Mouse (Mus musculus): ENCODE results near the gene Gfi1b. TPM values are rescaled to one million over a fixed set of nuclear protein-coding genes. Genes with fewer than 3 reads are reported as not detected.

The Gfi1b gene
- polyA plus RNA-seq, 1 experiment from 2014 or later, result 0.45 TPM

DNA sequence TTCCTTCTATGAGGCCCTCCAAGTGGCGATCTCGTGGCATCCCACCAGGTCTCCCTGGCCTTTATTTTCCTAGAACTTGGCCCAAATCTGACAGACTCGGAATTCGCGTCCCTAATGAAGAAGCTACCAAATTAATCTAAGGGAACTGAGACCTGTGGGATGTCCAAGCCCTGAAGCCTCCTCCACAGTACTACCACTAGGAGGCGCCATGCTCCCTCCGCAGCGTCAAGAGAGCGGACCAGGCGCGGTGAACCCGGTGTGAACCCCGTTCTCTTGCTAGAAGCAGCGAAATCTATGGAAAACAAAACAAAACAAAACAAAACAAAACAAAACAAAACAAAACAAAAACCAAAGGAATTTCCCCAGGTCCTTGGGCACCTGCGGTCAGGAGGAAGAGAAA, 29.0 kb downstream of the Gfi1b start:
- 9% methylated on average over 15 of the region's 15 CpGs for WGBS
- Histone ChIP-seq H3K4me3 (no peak overlapping the region), H3K4me2 (no peak overlapping the region), H3K36me3 (no peaks in the 10 kb centered on the region), H3K27ac (no peak overlapping the region), H3K9ac (no peak overlapping the region), H3K27me3 (peaks cover 6% of the 10 kb centered on the region; the same call in 1 of the 2 replicates), H3K4me1 (no peaks in the 10 kb centered on the region), H3K9me3 (no peaks in the 10 kb centered on the region)
- no peak for ATAC-seq (ENCODE audit: insufficient number of reproducible peaks, low FRiP score, low TSS enrichment, low read depth)

DNA sequence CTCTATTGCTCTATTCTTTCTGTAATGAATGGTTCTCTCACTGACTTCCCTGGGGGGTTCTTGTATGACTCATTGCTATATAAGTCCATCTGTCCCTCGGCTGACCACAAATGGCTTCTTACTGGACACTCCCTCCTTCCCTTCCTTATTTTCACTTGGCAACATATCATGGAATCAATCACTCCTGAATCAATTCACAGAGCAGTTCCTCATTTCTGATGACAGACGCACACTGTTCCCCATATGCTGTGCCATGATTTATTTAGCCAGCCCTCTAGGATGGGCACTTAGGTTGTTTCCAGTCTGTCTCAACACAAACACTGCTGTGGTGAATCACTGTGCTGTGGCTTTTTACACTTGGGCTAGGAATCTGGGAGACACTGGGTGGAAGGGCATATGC, 30.3 kb downstream of the Gfi1b start:
- Histone ChIP-seq H3K27me3 (peaks cover 6% of the 10 kb centered on the region; the same call in 1 of the 2 replicates), H3K36me3 (no peaks in the 10 kb centered on the region), H3K4me2 (no peak overlapping the region), H3K9ac (no peak overlapping the region), H3K9me3 (no peaks in the 10 kb centered on the region), H3K4me3 (no peak overlapping the region), H3K4me1 (no peaks in the 10 kb centered on the region), H3K27ac (no peak overlapping the region)
- ATAC-seq (ENCODE audit: insufficient number of reproducible peaks, low FRiP score, low TSS enrichment, low read depth), result 0 out of 2 replicates have a peak, but pooled peaks have one; percentile 35
- WGBS, result 65% methylated on average over 2 of the region's 2 CpGs

DNA sequence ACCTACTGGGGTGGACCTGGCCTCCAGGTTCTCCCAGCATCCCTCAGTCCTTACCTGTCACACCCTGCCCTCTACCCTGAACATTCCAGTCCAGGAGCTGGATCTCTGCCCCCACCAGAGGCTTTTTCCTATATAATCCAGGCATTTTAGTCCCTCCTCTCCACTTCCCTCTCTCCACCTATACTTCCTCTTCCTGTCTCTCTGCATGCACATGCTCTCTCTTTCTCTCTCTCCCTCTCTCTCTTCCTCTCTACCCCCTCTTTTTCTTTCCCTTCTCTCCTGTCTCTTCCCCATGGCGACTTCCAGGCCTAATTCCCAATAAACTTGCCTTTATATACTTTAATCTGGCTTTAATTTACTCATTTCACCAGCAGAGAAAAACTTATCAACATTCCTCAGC, 33.2 kb downstream of the Gfi1b start:
- no peak overlapping the region for H3K4me2 ChIP-seq
- WGBS, result 24% methylated on average over 1 of the region's 1 CpGs
- H3K4me1 ChIP-seq, result 0 out of 2 replicates have a peak, but pooled peaks cover 2% of the 10 kb centered on the region
- no peak overlapping the region for H3K27ac ChIP-seq
- no peak for ATAC-seq (ENCODE audit: insufficient number of reproducible peaks, low FRiP score, low TSS enrichment, low read depth)
- H3K9ac ChIP-seq, result no peak overlapping the region
- H3K36me3 ChIP-seq, result no peaks in the 10 kb centered on the region
- H3K4me3 ChIP-seq, result no peak overlapping the region
- peaks cover 6% of the 10 kb centered on the region; the same call in 1 of the 2 replicates for H3K27me3 ChIP-seq
- H3K9me3 ChIP-seq, result no peaks in the 10 kb centered on the region

DNA sequence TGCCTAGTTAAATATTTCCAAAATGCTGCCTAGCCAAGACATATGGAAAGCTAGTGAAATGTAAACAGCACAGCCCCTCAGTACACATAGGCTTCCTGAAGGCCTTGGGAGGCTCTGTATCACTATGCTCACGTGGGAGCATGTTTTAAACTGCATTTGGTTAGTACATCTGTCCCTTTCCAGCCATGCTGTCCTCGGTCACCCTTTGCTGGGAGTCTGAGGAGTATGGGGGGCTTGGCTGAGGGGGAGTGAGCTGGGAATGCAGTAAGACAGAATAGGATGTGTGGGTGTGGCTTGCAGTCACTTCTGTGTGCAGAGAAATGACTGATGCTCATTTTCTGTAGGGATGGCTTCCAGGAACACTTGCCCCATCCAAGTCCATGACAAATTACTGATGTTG, 36.1 kb downstream of the Gfi1b start:
- Histone ChIP-seq H3K4me1 (peaks cover 16% of the 10 kb centered on the region; the same call in 1 of the 2 replicates), H3K9me3 (no peaks in the 10 kb centered on the region), H3K4me2 (no peak overlapping the region), H3K27me3 (no peaks in the 10 kb centered on the region), H3K27ac (no peak overlapping the region), H3K4me3 (no peak overlapping the region), H3K9ac (no peak overlapping the region), H3K36me3 (peaks cover 3% of the 10 kb centered on the region; the same call in 1 of the 2 replicates)
- no peak for ATAC-seq (ENCODE audit: insufficient number of reproducible peaks, low FRiP score, low TSS enrichment, low read depth)
- WGBS, result 43% methylated on average over 2 of the region's 2 CpGs

DNA sequence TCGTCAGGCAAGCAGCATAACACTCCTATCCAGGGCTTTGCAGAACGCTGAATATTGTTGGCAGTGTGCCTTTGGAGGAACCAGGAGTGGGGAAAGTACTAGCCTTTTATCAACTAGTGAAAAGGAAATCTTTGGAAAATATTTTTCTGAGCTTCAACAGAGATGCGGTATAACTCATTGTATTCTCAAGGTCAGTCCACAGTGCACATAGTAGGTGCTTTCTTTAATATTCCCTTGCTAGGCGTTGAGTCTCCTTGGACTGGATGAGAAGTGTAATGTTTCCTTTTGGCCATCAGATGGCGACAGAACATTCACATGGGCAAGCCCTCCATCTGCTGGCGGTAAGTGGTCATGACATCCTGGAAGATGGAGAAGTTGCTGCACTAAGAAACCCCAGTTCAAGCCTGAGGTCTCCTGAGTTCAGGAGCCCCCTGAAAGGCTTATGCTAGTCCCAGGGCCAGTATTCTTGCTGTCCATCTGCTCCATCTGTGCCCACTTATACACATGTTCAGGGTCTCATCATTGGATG, 36.7 kb downstream of the Gfi1b start:
- ATAC-seq (ENCODE audit: insufficient number of reproducible peaks, low FRiP score, low TSS enrichment, low read depth), result no peak
- no peak overlapping the region for H3K4me3 ChIP-seq
- 15% methylated on average over 6 of the region's 6 CpGs for WGBS

DNA sequence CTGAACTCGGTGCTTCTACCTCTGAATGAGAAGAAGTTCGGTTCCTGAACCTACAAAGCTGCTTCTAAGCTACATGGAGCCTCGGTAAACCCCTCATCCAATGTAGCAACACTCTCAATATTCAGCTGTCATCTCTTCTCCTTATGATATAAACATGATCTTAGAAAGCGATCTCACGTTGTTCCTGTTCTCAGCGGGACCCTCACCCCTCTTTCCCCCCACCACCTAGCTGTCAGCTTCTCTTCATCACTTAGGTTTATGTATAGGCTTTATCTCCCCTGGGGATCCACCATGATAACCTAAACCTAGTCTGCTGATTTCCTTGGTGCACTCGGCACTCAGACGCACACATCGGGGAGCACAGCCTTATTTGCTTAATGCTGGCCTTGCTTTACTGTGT, 38.1 kb downstream of the Gfi1b start, which contains the start of gene Gtf3c5:
Gene Gtf3c5, minus strand, starts transcription at position 101 of the 400 bp plus-strand sequence.
- H3K36me3 ChIP-seq, result peaks cover 21% of the 10 kb centered on the region
- H3K9ac ChIP-seq, result peak within 1 kb of the TSS; percentile 44
- peak within 1 kb of the TSS; percentile 57 for H3K4me2 ChIP-seq
- 76% methylated on average over 9 of the region's 9 CpGs for WGBS
- peaks cover 16% of the 10 kb centered on the region; the same call in 1 of the 2 replicates for H3K4me1 ChIP-seq
- ATAC-seq (ENCODE audit: insufficient number of reproducible peaks, low FRiP score, low TSS enrichment, low read depth), result no peak
- H3K9me3 ChIP-seq, result no peaks in the 10 kb centered on the region
- no peaks in the 10 kb centered on the region for H3K27me3 ChIP-seq
- H3K27ac ChIP-seq, result peak within 1 kb of the TSS; percentile 94
- peak within 1 kb of the TSS; percentile 72 for H3K4me3 ChIP-seq

More for the DNA sequence above, 36.7 kb downstream of the Gfi1b start:
- Histone ChIP-seq H3K9ac (no peak overlapping the region), H3K4me2 (no peak overlapping the region), H3K9me3 (no peaks in the 10 kb centered on the region), H3K36me3 (peaks cover 8% of the 10 kb centered on the region; the same call in 1 of the 2 replicates), H3K4me1 (peaks cover 16% of the 10 kb centered on the region; the same call in 1 of the 2 replicates), H3K27me3 (no peaks in the 10 kb centered on the region), H3K27ac (no peak overlapping the region)

DNA sequence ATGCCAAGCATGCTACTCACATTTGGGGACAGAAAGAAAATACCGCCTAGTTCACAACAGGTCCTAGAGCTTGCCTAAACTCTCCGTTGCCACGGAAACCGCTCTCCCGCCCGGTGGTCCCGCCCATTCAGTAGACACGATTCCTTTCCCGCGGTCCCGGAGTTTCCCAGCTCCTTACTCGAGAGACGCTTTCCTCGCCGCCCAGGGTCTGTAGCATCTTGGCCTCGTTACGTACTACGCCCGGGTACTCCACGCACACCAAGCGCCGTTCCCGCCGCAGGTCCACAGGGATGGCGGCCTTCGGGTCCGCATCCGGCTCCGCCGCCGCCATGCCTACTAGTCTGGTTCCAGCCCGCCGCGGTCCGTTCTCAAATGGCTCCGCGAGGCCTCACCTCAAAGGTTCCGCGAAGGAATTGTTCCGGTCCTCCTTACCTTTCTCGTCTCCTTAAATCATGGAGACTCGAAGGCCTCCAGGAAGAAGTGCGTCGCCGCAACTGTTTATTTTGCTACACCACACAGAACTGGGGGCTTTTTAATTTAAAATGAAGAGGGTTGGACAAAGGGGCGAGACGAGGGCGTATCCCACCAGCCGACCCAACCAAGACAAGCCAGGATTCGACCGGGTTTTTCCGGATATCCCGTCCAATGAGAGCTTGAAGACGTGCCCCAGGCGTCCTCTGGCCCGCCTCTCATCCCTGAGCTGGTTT, 39.0 kb downstream of the Gfi1b start:
- peak; percentile 86 for ATAC-seq (ENCODE audit: insufficient number of reproducible peaks, low FRiP score, low TSS enrichment, low read depth)
- under 1% methylated on average over 56 of the region's 56 CpGs for WGBS

DNA sequence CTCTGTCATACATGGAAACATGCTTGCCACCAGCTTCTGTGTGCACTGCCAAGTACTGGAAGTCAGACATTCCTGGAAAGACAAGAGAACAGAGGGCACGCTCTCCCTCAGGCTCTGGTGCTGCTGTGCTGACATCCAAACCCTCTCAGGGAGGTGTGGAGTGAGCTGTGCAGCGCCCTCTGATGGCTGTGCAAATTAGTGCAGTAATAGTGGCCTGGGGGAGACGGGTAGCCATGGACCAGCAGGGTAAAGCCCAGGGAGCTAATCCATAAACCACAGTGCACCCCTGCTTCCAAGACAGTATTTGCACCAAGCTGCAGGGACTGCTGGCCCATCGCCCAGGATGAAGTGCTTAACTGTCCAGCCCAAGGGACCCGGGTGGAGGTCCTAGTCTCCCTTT, 43.8 kb downstream of the Gfi1b start:
- H3K27me3 ChIP-seq, result no peaks in the 10 kb centered on the region
- peaks cover 9% of the 10 kb centered on the region; the same call in 1 of the 2 replicates for H3K4me1 ChIP-seq
- peaks cover 69% of the 10 kb centered on the region for H3K36me3 ChIP-seq
- no peak overlapping the region for H3K4me2 ChIP-seq
- H3K27ac ChIP-seq, result no peak overlapping the region; the same call in 1 of the 2 replicates
- WGBS, result 72% methylated on average over 5 of the region's 5 CpGs
- H3K9ac ChIP-seq, result no peak overlapping the region
- H3K4me3 ChIP-seq, result no peak overlapping the region
- ATAC-seq (ENCODE audit: insufficient number of reproducible peaks, low FRiP score, low TSS enrichment, low read depth), result no peak
- no peaks in the 10 kb centered on the region for H3K9me3 ChIP-seq

More for the DNA sequence above, 39.0 kb downstream of the Gfi1b start:
- Histone ChIP-seq H3K36me3 (peaks cover 29% of the 10 kb centered on the region), H3K4me2 (peak overlapping the region; percentile 57), H3K4me1 (peaks cover 16% of the 10 kb centered on the region; the same call in 1 of the 2 replicates), H3K4me3 (peak overlapping the region; percentile 72), H3K9ac (peak overlapping the region; percentile 44), H3K27me3 (no peaks in the 10 kb centered on the region), H3K27ac (peak overlapping the region; percentile 94), H3K9me3 (no peaks in the 10 kb centered on the region)

DNA sequence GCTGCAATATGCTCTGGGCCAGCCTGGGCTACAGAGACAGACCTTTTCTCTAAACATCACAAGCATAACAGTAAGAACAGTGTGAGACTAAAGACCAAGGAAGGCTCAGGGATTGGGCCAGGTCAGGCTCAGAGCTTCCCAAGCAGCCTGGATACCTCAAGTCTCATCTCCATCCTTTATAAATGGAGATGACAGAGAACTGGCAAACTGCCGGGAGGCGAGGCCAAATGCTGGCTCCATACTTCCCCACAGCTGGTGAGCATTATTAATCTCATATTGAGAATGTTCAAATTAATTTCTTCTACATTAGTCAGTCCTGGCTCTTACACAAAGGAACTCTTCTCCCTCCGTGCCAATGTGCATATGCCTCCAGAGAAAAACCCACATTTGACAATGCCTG, 45.0 kb downstream of the Gfi1b start:
- Histone ChIP-seq H3K27me3 (no peaks in the 10 kb centered on the region), H3K4me3 (no peak overlapping the region), H3K4me2 (no peak overlapping the region), H3K9me3 (no peaks in the 10 kb centered on the region), H3K9ac (no peak overlapping the region), H3K27ac (no peak overlapping the region), H3K4me1 (peaks cover 3% of the 10 kb centered on the region; the same call in 1 of the 2 replicates), H3K36me3 (peaks cover 81% of the 10 kb centered on the region)
- WGBS, result 77% methylated on average over 3 of the region's 3 CpGs
- ATAC-seq (ENCODE audit: insufficient number of reproducible peaks, low FRiP score, low TSS enrichment, low read depth), result no peak

DNA sequence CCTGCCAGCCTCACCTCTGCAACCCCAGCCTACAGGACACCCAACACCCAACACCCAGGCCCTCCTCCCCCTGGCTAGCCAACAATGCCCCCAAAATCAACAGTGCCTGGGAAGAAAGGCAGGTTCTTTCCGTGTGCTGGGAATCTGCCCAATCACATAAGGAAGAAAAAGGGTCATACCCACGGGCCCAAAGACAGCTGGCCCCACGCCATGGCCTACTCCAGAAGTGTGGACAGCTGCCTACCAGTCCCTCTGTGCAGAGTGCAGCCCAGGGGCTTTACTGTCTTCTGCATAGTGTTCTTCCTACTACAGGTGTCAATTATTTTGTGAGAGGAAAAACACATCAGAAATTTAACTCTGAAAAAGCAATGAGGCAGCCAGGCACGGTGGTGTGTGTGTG, 46.4 kb downstream of the Gfi1b start:
- H3K36me3 ChIP-seq, result peaks cover 88% of the 10 kb centered on the region
- ATAC-seq (ENCODE audit: insufficient number of reproducible peaks, low FRiP score, low TSS enrichment, low read depth), result no peak
- no peaks in the 10 kb centered on the region for H3K27me3 ChIP-seq
- H3K4me3 ChIP-seq, result no peak overlapping the region
- H3K27ac ChIP-seq, result no peak overlapping the region
- no peaks in the 10 kb centered on the region for H3K4me1 ChIP-seq
- WGBS, result 75% methylated on average over 4 of the region's 4 CpGs
- H3K4me2 ChIP-seq, result no peak overlapping the region
- H3K9ac ChIP-seq, result no peak overlapping the region
- no peaks in the 10 kb centered on the region for H3K9me3 ChIP-seq

DNA sequence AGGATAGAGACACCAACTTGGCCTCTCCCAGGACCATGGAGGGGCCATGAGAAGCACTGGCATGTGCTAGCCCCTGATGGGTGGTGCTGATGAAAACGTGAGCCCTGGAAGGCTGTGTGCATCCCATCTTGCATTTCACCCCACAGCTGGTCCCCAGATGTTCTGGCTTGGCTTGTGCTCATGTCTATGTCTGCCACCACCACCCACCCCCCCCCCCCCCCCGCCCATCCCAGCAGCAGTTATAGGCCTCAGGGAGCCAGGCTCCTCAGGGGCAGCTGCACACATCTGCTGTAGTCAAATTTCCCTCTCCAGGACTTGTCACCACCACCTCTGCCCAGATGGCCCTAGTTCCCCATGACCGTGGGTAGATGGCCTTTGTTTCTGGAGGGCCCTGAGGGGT, 51.9 kb downstream of the Gfi1b start:
- H3K27me3 ChIP-seq, result no peaks in the 10 kb centered on the region
- H3K4me1 ChIP-seq, result peaks cover 14% of the 10 kb centered on the region
- H3K4me2 ChIP-seq, result no peak overlapping the region
- WGBS, result 28% methylated on average over 3 of the region's 3 CpGs
- no peak overlapping the region for H3K4me3 ChIP-seq
- no peaks in the 10 kb centered on the region for H3K9me3 ChIP-seq
- no peak overlapping the region for H3K9ac ChIP-seq
- no peak for ATAC-seq (ENCODE audit: insufficient number of reproducible peaks, low FRiP score, low TSS enrichment, low read depth)
- 0 out of 2 replicates have a peak overlapping the region, but pooled peaks have one; percentile 40 for H3K27ac ChIP-seq
- H3K36me3 ChIP-seq, result peaks cover 90% of the 10 kb centered on the region

DNA sequence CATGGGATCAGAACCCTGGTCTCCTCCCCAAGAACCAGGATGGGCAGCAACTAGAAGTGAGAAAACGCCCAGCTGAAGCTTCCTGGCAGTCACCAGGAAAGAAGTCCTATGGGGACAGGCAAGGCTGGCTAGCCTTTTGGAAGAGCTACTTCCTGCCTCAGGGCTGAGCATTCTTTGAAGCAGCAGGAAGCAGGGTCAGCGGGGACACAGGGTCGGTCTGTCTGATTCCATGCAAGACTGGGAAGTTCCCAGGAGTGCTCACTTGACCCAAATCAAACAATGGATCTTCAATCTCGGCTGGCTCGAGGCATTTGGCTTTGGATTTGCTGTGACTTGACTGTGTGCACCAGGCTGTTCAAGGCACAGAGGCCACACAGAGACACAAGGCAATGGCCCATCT, 55.2 kb downstream of the Gfi1b start:
- Histone ChIP-seq H3K27me3 (no peaks in the 10 kb centered on the region), H3K27ac (peak overlapping the region; percentile 18; the same call in 1 of the 2 replicates), H3K4me2 (no peak overlapping the region), H3K9me3 (no peaks in the 10 kb centered on the region), H3K36me3 (peaks cover 61% of the 10 kb centered on the region), H3K9ac (no peak overlapping the region), H3K4me1 (peaks cover 24% of the 10 kb centered on the region), H3K4me3 (no peak overlapping the region)
- no peak for ATAC-seq (ENCODE audit: insufficient number of reproducible peaks, low FRiP score, low TSS enrichment, low read depth)
- WGBS, result 67% methylated on average over 5 of the region's 5 CpGs
